Mouse (Mus musculus) heart, embryonic 14.5 days (tissue): ENCODE results near the gene Eno2. TPM values are rescaled to one million over a fixed set of nuclear protein-coding genes. Genes with fewer than 3 reads are reported as not detected.
A peak's percentile ranks its signal among the peaks of the same experiment; 100 is the strongest.

Experiments
- ATAC-seq: fragments of 200-750 bp; cut with Nextera tagmentation; 2 replicates; pipeline ENCODE4 v1.8.0; 2017; ENCODE audit warnings: low read depth, moderate TSS enrichment; ENCODE audit not compliant: insufficient number of reproducible peaks, insufficient read depth, low FRiP score
- H3K27ac ChIP-seq, 2 experiments: fragments of 200-500 bp in 1 of 2; fragments of 300-500 bp in 1 of 2; sonication (generic) in 1 of 2; replicated peaks in 1 of 2; 2 replicates each; pipeline ENCODE4 v1.5.1; 2012 to 2014; ENCODE audit warnings: low read depth in 2 of 2, low read length in 2 of 2, control low read depth in 1 of 2, mild to moderate bottlenecking in 1 of 2, mixed read lengths in 1 of 2; ENCODE audit not compliant: control insufficient read depth in 1 of 2, insufficient read depth in 1 of 2
- H3K27me3 ChIP-seq: fragments of 300-500 bp; sonication (generic); 2 replicates; pipeline ENCODE4 v1.6.1; 2014; ENCODE audit warnings: mild to moderate bottlenecking, low read length, control low read depth; ENCODE audit not compliant: control insufficient read depth, insufficient read depth
- H3K36me3 ChIP-seq: fragments of 300-500 bp; sonication (generic); 2 replicates; pipeline ENCODE4 v1.6.1; 2014; ENCODE audit warnings: mild to moderate bottlenecking, control low read depth, low read length, mixed read lengths; ENCODE audit not compliant: control insufficient read depth, insufficient read depth
- H3K4me1 ChIP-seq, 2 experiments: fragments of 200-500 bp in 1 of 2; fragments of 300-500 bp in 1 of 2; sonication (generic) in 1 of 2; 2 replicates each; pipeline ENCODE4 v1.6.1; 2012 to 2014; ENCODE audit warnings: low read length in 2 of 2, control low read depth in 1 of 2, mixed read lengths in 1 of 2; ENCODE audit not compliant: control insufficient read depth in 2 of 2, insufficient read depth in 2 of 2
- H3K4me2 ChIP-seq: fragments of 300-500 bp; sonication (generic); 2 replicates; pipeline ENCODE4 v1.6.1; 2014; ENCODE audit warnings: mild to moderate bottlenecking, low read length
- H3K4me3 ChIP-seq, 2 experiments: fragments of 200-500 bp in 1 of 2; fragments of 300-500 bp in 1 of 2; sonication (generic) in 1 of 2; 2 replicates each; pipeline ENCODE4 v1.5.1; 2012 to 2014; ENCODE audit warnings: low read length in 2 of 2, mild to moderate bottlenecking in 2 of 2, control low read depth in 1 of 2, low read depth in 1 of 2, moderate library complexity in 1 of 2; ENCODE audit not compliant: control insufficient read depth in 1 of 2, insufficient read depth in 1 of 2
- H3K9ac ChIP-seq: fragments of 300-500 bp; sonication (generic); 2 replicates; pipeline ENCODE4 v1.6.1; 2014; ENCODE audit warnings: mild to moderate bottlenecking, low read length
- H3K9me3 ChIP-seq: fragments of 300-500 bp; sonication (generic); 2 replicates; pipeline ENCODE4 v1.6.1; 2016; ENCODE audit warnings: low read length, control low read depth; ENCODE audit not compliant: control insufficient read depth
- WGBS: fragments of 180-500 bp; shearing (Covaris S2); extraction: QIAGEN DNeasy Blood & Tissue Kit; methylation state at CpG from one replicate; pipeline ENCODE4 v1.1.7; 2014; 5-methylcytosine and 5-hydroxymethylcytosine counted together
- microRNA counts: library from miRNA; unstranded; fragments of <30 nt; microRNA quantifications from one replicate; lab custom pipeline; 2016
- microRNA-seq: library from miRNA; unstranded; fragments of <30 nt; microRNA quantifications from one replicate; pipeline ENCODE4, GENCODE M21; 2016
- polyA plus RNA-seq: library from polyadenylated mRNA; unstranded; fragments of >200 nt; fragmentation: Nextera tagmentation; extraction: Ambion mirVana; gene quantifications from 2 replicates; pipeline ENCODE4 v1.2.1, GENCODE M21; 2014

Eno2 gene
- polyA plus RNA-seq, 1 experiment from 2014 or later = 4.2 TPM

DNA sequence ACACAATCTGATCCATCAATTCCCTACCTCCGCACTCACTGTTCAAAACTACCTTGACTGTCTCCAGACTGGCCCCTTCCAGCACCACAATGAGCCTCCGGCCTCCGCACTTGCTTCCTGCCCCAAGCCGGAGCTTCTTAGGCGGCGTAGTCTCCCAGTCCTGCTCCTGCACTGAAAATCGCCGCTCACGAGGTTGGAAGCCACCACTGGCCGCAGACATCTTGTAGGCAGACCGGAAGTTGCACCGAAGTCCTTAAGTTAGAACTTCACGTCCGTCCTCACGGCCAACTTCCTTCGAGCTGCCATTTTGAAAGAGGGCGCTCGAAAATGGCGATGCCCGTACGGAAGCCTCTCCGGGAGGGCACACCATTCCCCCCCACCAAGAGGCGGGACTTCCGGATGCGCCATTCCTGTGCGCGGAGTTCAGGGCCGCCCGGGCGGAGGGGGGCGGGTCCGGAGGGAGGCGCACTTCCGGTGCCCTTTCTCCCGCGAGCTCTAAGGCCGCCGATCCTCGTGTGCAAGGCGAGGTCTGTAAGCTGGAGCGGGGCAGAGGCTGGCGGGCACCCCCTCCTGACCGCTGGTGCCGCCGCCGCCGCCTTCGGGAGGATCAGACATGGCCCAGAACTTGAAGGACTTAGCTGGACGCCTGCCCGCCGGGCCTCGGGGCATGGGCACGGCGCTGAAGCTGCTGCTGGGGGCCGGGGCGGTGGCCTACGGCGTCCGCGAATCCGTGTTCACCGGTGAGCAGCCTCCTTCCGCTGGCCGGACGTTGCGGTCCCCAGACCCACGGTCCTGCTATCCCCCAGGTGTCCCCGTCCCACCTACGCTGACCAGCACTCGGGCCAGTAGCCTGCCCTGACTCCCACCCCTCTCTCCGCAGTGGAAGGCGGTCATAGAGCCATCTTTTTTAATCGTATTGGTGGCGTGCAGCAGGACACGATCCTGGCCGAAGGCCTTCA, 57.4 kb downstream of the Eno2 start, which contains the start of the genes Emg1 and Phb2:
Gene Emg1, minus strand, starts transcription at position 355 of the 959 bp plus-strand sequence.
Gene Phb2, plus strand, starts transcription at position 513 of the 959 bp plus-strand sequence.
- peak within 1 kb of the TSS; percentile 96 for H3K4me2 ChIP-seq
- H3K36me3 ChIP-seq = peaks cover 68% of the 10 kb centered on the region
- peak within 1 kb of the TSS; percentile 63 to 97 for H3K4me3 ChIP-seq
- H3K9me3 ChIP-seq = no peaks in the 10 kb centered on the region
- WGBS = under 1% methylated on average over 71 of the region's 76 CpGs
- peaks cover 9 to 29% of the 10 kb centered on the region in 2 experiments for H3K4me1 ChIP-seq
- H3K27ac ChIP-seq = peak within 1 kb of the TSS; percentile 88 to 89
- peak; percentile 97 for ATAC-seq
- H3K9ac ChIP-seq = peak within 1 kb of the TSS; percentile 97
- no peaks in the 10 kb centered on the region for H3K27me3 ChIP-seq

MicroRNA genes within 50 kb of the gene (microRNA counts, 519-probe panel; counts per million panel counts)
- 322 counts per million, percentile 70 among the panel's probes with 10 or more counts for microRNA mmu-miR-141 (lab: Ali Mortazavi, UCI)
- 322 counts per million, percentile 70 among the panel's probes with 10 or more counts for microRNA mmu-miR-200c (lab: Ali Mortazavi, UCI)

Small RNA genes lying within 50 kb of the gene (microRNA-seq; reads per million reads assigned to microRNA genes)
- gene Mir141 (5.6 reads per million, percentile 15 among the genes with 10 or more reads in this experiment), gene Mir200c (42.8 reads per million, percentile 41 among the genes with 10 or more reads in this experiment)

Other genes with a start within 250 kb of the Eno2 start
- gene C1s1, start 227.3 kb downstream of the Eno2 start, polyA plus RNA-seq = 0.07 and 0.26 TPM in 2 replicates
- gene C1rb, start 199.4 kb downstream of the Eno2 start, polyA plus RNA-seq = not detected in 2 replicates
- not detected in 2 replicates for gene C1s2, start 133.6 kb downstream of the Eno2 start, polyA plus RNA-seq
- 45.0 and 47.7 TPM in 2 replicates for gene Lpcat3, start 106.6 kb downstream of the Eno2 start, polyA plus RNA-seq
- gene Emg1, start 57.5 kb downstream of the Eno2 start, polyA plus RNA-seq = 114 and 117 TPM in 2 replicates
- 295 and 326 TPM in 2 replicates for gene Phb2, start 57.3 kb downstream of the Eno2 start, polyA plus RNA-seq
- 4.9 and 8.6 TPM in 2 replicates for gene Ptpn6, start 31.0 kb downstream of the Eno2 start, polyA plus RNA-seq
- 449 and 503 TPM in 2 replicates for gene Grcc10, start 28.3 kb downstream of the Eno2 start, polyA plus RNA-seq
- not detected in 2 replicates for gene Gm45234, start 13.7 kb downstream of the Eno2 start, polyA plus RNA-seq
- gene Atn1, start 13.1 kb downstream of the Eno2 start, polyA plus RNA-seq = 6.2 and 9.3 TPM in 2 replicates
- gene Lrrc23, start 10.1 kb upstream of the Eno2 start, polyA plus RNA-seq = not detected in 2 replicates
- 4.0 and 5.7 TPM in 2 replicates for gene Spsb2, start 39.0 kb upstream of the Eno2 start, polyA plus RNA-seq
- 1,486 and 1,545 TPM in 2 replicates for gene Tpi1, start 44.6 kb upstream of the Eno2 start, polyA plus RNA-seq
- gene Usp5, start 59.8 kb upstream of the Eno2 start, polyA plus RNA-seq = 78.9 and 85.9 TPM in 2 replicates
- 126 and 139 TPM in 2 replicates for gene Cdca3, start 59.9 kb upstream of the Eno2 start, polyA plus RNA-seq
- 6.7 and 7.5 TPM in 2 replicates for gene Gnb3, start 70.6 kb upstream of the Eno2 start, polyA plus RNA-seq
- gene P3h3, start 88.1 kb upstream of the Eno2 start, polyA plus RNA-seq = 18.7 and 20.5 TPM in 2 replicates
- gene Gpr162, start 94.3 kb upstream of the Eno2 start, polyA plus RNA-seq = 0.71 and 0.86 TPM in 2 replicates
- 0.16 TPM in 1 of 2 replicates, not detected in the other for gene Cd4, start 118.5 kb upstream of the Eno2 start, polyA plus RNA-seq
- gene Lag3, start 142.0 kb upstream of the Eno2 start, polyA plus RNA-seq = 1.00 and 1.1 TPM in 2 replicates
- 238 and 251 TPM in 2 replicates for gene Ptms, start 150.4 kb upstream of the Eno2 start, polyA plus RNA-seq
- gene Mlf2, start 161.7 kb upstream of the Eno2 start, polyA plus RNA-seq = 364 and 365 TPM in 2 replicates
- 128 and 135 TPM in 2 replicates for gene Cops7a, start 195.9 kb upstream of the Eno2 start, polyA plus RNA-seq
- 0.28 and 0.55 TPM in 2 replicates for gene Pianp, start 227.0 kb upstream of the Eno2 start, polyA plus RNA-seq
- gene Zfp384, start 239.5 kb upstream of the Eno2 start, polyA plus RNA-seq = 6.6 and 7.2 TPM in 2 replicates